Mouse (Mus musculus): ENCODE results near the gene Zfp536.

Zfp536 gene

DNA sequence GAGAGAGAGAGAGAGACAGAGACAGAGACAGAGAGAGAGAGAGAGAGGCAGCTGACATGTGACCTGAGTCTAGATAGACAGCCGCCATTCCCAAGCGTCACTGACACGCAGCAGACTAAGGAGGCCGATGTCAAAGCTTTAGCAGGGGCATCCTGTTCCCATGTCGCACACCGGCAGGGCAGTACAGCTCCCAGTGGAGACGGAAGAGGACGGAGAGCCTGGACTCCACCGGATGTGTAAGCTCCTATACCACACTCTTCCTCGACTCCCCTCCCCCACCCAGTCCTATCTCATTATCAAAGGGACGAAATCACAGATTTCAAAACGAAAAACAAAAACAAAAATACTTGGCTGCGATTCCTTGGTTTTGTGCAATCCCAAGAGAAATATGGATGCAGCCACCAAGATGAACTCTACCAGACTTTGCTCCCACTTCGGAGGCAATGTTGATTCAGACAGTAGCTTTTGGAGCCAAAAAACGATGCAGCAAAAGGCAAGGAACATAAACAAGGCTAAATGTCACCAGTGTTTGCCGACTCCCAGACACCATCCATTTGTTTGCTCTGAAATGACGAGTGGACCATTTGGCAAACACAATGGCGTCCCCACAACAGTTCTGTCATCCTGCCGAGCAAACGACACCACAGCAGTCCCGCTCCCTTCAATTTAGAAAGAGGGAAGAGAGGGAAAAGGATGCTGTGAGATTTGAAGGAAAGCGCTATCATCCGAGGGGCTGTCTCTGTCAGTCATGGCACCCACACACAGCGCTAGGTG is 299.9 kb downstream of the Zfp536 start:
- DNase-seq (ENCODE audit: low read depth in 1 of 2, low spot score in 2 of 2): no peak

DNA sequence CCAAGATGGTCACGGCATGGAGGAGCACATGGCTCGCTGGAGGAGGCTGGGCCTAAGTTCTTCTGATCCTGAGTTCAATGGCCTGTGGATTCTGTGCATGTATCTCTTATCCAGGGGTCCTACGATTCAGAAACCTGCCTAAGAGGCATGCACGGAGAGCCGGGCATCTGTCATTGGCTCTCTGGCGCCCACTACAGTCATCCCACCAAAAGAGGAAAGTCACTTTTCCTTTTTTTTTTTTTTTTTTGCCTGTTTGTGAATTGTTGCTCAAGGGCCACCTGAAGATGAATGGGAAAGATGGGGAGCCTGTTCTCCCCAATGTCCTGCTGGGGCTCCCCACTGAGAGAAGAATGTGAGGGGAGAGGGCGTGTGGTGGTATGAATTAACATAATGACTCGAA is 301.7 kb downstream of the Zfp536 start:
- DNase-seq (ENCODE audit: low read depth in 1 of 2, low spot score in 2 of 2): no peak

DNA sequence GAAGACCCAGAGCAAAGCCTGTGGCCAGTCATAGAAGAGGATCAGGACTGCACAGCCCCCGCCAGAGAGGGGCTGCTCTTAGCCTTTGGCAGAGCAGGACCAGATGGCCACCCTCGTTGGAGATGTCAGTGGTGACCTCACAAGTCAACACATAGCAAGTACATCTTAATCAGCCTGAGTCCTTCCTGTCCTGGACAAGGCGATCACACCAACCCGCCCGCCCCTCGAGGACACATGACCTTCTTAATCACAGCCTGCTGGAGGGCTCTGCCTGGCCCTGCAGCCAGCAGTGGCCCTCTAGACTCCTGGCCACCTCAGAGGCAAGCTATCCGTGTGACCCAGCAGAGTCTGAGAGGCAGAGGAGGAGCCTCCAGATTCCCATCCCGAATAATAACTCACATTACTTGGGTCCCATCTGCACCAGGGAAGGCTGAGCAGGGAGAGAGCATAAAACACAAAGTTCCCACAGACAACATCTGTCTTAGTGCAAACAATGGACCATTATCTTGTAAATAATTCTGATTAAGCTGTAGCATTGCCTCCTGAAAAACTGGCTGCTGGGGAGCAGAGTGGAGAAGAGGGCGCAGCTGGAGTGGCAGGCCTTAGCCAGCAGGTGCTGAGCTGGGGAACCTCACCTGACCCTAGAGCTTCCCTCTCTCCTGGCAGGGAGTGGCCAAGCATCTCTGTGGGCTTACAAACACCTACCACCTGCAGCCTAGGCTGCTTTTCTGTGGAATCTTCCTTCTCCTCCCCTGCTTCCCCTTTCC is 306.8 kb downstream of the Zfp536 start:
- no peak for DNase-seq (ENCODE audit: low read depth in 1 of 2, low spot score in 2 of 2)

DNA sequence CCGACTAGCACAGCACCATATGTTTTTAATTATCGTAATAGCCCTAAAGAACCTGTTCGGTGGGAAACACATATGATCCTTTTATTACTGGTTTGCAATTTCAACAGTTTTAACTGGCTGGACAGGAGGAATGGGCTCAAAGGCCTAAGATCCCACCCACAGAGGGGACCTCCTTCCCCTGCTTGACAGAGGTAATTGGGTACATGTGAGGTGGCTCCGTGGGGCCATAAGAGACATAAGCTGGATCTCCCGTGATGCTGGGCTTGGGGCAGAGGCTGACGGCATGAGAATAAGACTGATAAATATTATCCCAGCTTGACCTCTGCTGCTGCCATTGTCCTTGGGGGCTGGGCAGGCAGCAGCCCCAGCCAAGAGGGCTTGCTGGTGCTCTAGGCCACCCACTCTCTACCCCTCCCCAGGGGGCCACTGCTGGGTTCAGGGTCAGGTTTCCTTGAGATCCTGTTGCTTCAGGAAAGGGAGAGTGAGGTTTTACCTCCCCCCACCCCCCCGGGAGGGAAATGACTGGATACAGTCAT is 309.2 kb downstream of the Zfp536 start:
- DNase-seq (ENCODE audit: low read depth in 1 of 2, low spot score in 2 of 2): no peak

DNA sequence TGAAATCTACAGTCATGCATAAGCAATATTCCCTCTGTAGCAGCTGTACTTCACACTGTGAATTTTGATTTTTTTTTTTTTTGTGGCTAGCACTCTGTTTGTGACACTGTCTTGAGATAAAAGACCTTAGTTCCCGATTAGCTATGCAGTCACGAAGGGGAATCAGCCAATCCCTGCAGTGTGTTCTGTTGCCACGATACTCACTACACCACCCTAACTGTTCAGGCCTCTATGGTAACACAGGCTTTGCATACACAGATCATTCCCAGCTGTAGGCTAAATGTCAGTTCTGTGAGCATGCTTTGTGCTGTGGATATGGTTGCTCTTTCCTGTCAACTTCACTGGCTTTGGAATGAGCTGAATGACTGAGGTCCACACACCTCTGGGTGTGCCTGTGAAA is 325.9 kb downstream of the Zfp536 start:
- no peak for DNase-seq (ENCODE audit: low read depth in 1 of 2, low spot score in 2 of 2)

DNA sequence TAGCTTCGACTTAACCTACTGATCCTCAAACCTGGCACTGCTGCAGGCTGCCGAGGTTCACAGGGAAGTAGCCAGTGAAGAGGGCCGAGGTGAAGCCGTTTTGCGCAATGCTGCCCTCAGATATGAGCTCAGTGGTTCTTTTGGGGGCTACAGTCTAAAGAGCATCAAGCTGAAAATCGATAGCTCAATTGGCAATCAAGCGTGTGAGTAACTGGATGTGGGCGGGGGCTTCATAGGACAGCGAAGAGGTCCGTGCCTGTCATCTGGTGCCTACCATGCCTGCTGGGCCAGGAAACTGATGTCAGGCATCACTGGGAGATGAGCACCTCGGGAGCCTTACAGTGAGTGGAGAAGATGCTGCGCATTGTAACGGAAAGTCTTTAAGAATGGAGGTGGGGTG is 333.5 kb downstream of the Zfp536 start:
- no peak for DNase-seq (ENCODE audit: low read depth in 1 of 2, low spot score in 2 of 2)

DNA sequence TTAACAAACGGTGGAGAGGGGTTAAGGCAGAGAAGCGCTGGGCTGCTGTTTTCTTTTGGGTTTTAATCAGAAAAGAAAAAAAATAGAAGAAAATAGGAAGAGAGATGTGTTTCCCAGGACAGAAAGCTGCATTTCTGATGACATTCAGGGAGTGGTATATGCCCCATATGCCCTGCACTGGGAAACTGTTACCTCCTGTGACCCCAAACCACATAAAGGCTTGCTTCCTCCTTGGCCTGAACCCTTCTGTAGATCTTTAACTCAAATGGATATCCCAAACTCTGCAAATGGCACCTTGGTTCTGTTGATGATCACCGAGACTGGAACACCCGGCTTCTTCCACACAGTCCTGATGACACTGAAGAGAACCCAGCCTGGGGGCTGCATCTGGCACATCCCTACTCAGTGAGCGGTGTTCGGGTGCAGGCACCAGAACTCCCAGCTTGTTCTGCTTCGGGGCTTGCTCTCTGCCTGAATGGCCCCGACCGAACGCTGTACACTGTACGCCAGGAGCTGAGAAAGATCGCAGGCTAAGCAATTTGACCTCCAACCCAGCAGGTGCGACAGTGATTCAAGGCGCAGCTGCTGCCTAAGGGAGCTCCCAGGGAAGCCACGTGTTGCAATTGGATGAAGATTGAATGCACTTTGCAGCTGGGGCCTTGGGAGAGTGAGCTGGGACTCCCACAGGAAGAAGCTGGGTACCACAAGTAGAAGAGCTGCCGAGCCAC is 334.2 kb downstream of the Zfp536 start:
- DNase-seq (ENCODE audit: low read depth in 1 of 2, low spot score in 2 of 2): peak in 1 of 2 experiments; percentile 16

DNA sequence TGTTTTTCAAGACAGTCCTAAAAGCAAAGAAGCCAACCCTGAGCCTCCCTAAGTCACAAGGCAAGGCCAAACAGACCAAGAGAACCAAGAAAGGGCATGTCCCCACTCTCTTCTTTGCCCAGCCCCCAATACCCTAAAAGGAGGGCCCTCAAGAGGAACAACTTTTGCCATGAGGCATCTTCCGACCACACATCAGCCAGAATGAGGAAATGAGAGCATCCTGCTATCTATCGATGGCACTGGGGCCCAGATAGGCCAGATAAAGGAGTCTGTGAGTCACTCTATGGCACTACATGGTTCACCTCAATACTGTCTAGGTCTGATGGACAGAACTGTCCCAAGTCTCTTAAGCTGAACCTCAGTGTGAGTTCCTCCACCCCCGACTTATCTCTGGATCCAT is 335.6 kb downstream of the Zfp536 start:
- peak; percentile 40 to 45 for DNase-seq (ENCODE audit: low read depth in 1 of 2, low spot score in 2 of 2)

DNA sequence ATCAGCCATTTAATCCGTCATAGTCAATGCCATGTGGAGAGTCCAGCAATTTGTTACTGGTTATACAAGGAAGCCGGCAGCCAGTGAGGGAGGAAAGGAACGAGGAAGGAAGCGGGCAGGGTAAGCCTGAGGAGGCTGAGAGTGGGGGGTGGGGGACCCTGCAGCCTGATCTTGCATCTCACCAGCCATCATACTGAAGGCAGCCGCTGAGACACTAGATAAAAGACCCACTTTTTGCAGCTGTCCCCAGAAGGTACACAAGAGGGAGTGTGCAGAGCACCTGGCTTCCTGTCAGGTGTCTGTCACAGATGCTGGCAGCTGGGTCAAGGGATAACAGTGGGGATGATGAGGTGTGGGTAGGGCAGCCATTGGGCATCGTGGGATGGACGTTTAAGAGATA is 340.3 kb downstream of the Zfp536 start:
- DNase-seq (ENCODE audit: low read depth in 1 of 2, low spot score in 2 of 2): no peak

DNA sequence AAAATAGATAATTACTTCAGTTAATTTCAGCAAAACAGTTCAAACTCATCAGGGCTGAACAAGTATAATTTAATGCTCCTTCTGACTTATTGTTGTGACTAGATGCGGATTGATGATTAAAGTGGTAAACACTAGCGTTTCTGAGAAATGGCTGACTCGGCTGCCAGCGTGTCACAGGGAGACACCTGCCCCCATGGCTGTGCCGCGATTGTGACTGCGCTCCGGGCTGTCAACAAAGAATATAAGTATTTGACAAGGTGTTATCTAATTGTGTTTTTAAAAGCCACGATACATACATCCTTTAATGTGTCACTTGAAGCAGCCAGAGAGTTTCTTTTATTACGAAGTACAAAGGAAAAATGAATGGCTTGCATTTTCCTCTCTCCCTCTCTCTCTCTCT is 342.0 kb downstream of the Zfp536 start:
- DNase-seq (ENCODE audit: low read depth in 1 of 2, low spot score in 2 of 2): no peak

DNA sequence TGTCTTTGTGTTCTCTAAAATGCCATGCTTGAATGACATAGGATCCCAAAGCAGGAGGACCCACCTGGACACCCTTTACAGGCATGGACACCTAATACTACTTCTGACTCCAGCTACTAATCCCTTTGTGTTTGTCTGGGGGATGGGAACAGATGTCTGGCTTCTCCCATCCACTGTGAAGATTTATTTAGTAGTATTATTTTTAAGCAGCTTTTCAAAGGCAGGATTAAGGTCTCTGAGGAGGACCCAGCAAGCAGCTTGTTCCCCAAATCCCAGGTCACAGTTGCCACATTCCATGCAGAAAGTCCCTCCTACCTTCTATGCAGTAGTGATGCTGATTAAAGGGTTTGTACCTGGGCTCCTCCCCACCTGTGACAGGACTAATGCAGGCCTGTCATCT is 347.4 kb downstream of the Zfp536 start:
- DNase-seq (ENCODE audit: low read depth in 1 of 2, low spot score in 2 of 2): no peak

DNA sequence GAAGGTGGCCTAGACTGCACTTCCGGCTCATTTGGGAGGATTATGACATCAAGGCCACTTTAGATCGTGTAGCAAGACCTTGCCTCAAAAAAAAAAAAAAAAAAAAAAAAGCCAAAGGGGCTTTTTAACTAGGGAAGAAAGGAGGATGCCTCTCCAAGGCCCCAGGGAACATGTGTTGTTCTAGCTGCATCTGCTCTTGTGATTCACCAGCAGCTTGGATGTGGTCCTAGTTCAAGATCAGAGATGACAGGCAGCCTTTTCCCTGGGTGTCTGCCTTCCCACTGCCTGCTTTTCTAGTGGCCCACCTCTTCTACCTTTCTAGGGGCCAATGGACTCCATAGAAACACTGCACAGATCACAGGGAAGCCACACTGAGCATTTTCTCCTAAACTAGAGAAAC is 350.5 kb downstream of the Zfp536 start:
- DNase-seq (ENCODE audit: low read depth in 1 of 2, low spot score in 2 of 2): no peak
